Mouse (Mus musculus) neural tube, embryonic 12.5 days (tissue): ENCODE results near the gene A630095N17Rik. TPM values are rescaled to one million over a fixed set of nuclear protein-coding genes. Genes with fewer than 3 reads are reported as not detected.

ENCODE experiments used
- ATAC-seq: fragments of 200-750 bp; cut with Nextera tagmentation; 2 replicates; pipeline ENCODE4 v1.8.0; 2017; ENCODE audit warnings: low read depth, mild to moderate bottlenecking, moderate TSS enrichment, moderate library complexity; ENCODE audit not compliant: low FRiP score
- H3K27ac ChIP-seq: fragments of 300-500 bp; sonication (generic); 2 replicates; pipeline ENCODE4 v1.5.1; 2016
- H3K27me3 ChIP-seq: fragments of 300-500 bp; sonication (generic); replicated peaks from 2 replicates; pipeline ENCODE4 v1.6.1; 2016; ENCODE audit warnings: mild to moderate bottlenecking
- H3K36me3 ChIP-seq: fragments of 300-500 bp; sonication (generic); 2 replicates; pipeline ENCODE4 v1.6.1; 2016; ENCODE audit warnings: mild to moderate bottlenecking
- H3K4me1 ChIP-seq: fragments of 300-500 bp; sonication (generic); 2 replicates; pipeline ENCODE4 v1.6.1; 2016
- H3K4me2 ChIP-seq: fragments of 300-500 bp; sonication (generic); replicated peaks from 2 replicates; pipeline ENCODE4 v1.6.1; 2016; ENCODE audit warnings: mild to moderate bottlenecking
- H3K4me3 ChIP-seq: fragments of 300-500 bp; sonication (generic); 2 replicates; pipeline ENCODE4 v1.5.1; 2016
- H3K9ac ChIP-seq: fragments of 300-500 bp; sonication (generic); 2 replicates; pipeline ENCODE4 v1.6.1; 2016; ENCODE audit warnings: mild to moderate bottlenecking
- H3K9me3 ChIP-seq: fragments of 300-500 bp; sonication (generic); 2 replicates; pipeline ENCODE4 v1.6.1; 2016; ENCODE audit warnings: mild to moderate bottlenecking
- WGBS: fragments of 180-500 bp; shearing (Covaris S2); methylation state at CpG from one replicate; pipeline ENCODE4 v1.1.7; 2016; 5-methylcytosine and 5-hydroxymethylcytosine counted together
- polyA plus RNA-seq: library from polyadenylated mRNA; unstranded; fragments of >200 nt; fragmentation: Nextera tagmentation; extraction: Ambion mirVana; gene quantifications from 2 replicates; pipeline ENCODE4 v1.2.1, GENCODE M21; 2016

The A630095N17Rik gene
- polyA plus RNA-seq, 1 experiment from 2014 or later = not detected

GRCm38 (mm10) chr1:75208967-75209678 is 22.8 kb downstream of the A630095N17Rik start:
- Histone ChIP-seq H3K9ac (peak overlapping the region; percentile 42), H3K4me1 (peaks cover 37% of the 10 kb centered on the region)
- 14% methylated on average over 34 of the region's 34 CpGs for WGBS

GRCm38 (mm10) chr1:75201236-75201635 is 30.7 kb downstream of the A630095N17Rik start:
- ATAC-seq = no peak
- H3K4me3 ChIP-seq = no peak overlapping the region
- H3K9ac ChIP-seq = no peak overlapping the region
- H3K27me3 ChIP-seq = no peaks in the 10 kb centered on the region
- WGBS = 89% methylated on average over 1 of the region's 1 CpGs
- H3K4me2 ChIP-seq = no peak overlapping the region
- peaks cover 38% of the 10 kb centered on the region for H3K36me3 ChIP-seq
- no peak overlapping the region for H3K27ac ChIP-seq
- no peaks in the 10 kb centered on the region for H3K4me1 ChIP-seq
- H3K9me3 ChIP-seq = no peaks in the 10 kb centered on the region

More at GRCm38 (mm10) chr1:75208967-75209678, 22.8 kb downstream of the A630095N17Rik start:
- Histone ChIP-seq H3K4me2 (peak overlapping the region; percentile 97), H3K27me3 (peaks cover 4% of the 10 kb centered on the region; the same call in 1 of the 2 replicates), H3K4me3 (peak overlapping the region; percentile 14), H3K27ac (no peak overlapping the region), H3K36me3 (peaks cover 23% of the 10 kb centered on the region), H3K9me3 (no peaks in the 10 kb centered on the region)
- no peak for ATAC-seq

GRCm38 (mm10) chr1:75192452-75192851 is 39.5 kb downstream of the A630095N17Rik start:
- no peaks in the 10 kb centered on the region for H3K27me3 ChIP-seq
- no peaks in the 10 kb centered on the region for H3K9me3 ChIP-seq
- H3K4me2 ChIP-seq = peak overlapping the region; percentile 75
- peak; percentile 26 for ATAC-seq
- peak overlapping the region; percentile 75 for H3K4me3 ChIP-seq
- H3K27ac ChIP-seq = peak overlapping the region; percentile 58; the same call in 1 of the 2 replicates
- peaks cover 17% of the 10 kb centered on the region for H3K4me1 ChIP-seq
- H3K9ac ChIP-seq = peak overlapping the region; percentile 88
- under 1% methylated on average over 19 of the region's 19 CpGs for WGBS
- peaks cover 33% of the 10 kb centered on the region for H3K36me3 ChIP-seq

GRCm38 (mm10) chr1:75191622-75192402 is 40.1 kb downstream of the A630095N17Rik start, which contains the start of the genes Ankzf1 and Atg9a:
TSS of gene Ankzf1 (plus strand) at chr1:75192151.
TSS of gene Atg9a (minus strand) at chr1:75192196.
- Histone ChIP-seq H3K9me3 (no peaks in the 10 kb centered on the region), H3K27ac (peak within 1 kb of the TSS; percentile 65), H3K9ac (peak within 1 kb of the TSS; percentile 88), H3K4me1 (peaks cover 17% of the 10 kb centered on the region), H3K27me3 (no peaks in the 10 kb centered on the region), H3K4me3 (peak within 1 kb of the TSS; percentile 75), H3K4me2 (peak within 1 kb of the TSS; percentile 75), H3K36me3 (peaks cover 28% of the 10 kb centered on the region)
- WGBS = under 1% methylated on average over 56 of the region's 56 CpGs
- peak; percentile 99 for ATAC-seq

GRCm38 (mm10) chr1:75191258-75191621 is 40.7 kb downstream of the A630095N17Rik start:
- Histone ChIP-seq H3K27me3 (no peaks in the 10 kb centered on the region), H3K4me2 (peak overlapping the region; percentile 75), H3K9ac (peak overlapping the region; percentile 88), H3K27ac (peak overlapping the region; percentile 65), H3K4me1 (peaks cover 17% of the 10 kb centered on the region), H3K36me3 (peaks cover 28% of the 10 kb centered on the region), H3K4me3 (peak overlapping the region; percentile 75), H3K9me3 (no peaks in the 10 kb centered on the region)
- ATAC-seq = no peak
- 41% methylated on average over 5 of the region's 5 CpGs for WGBS

- H3K9ac ChIP-seq = peak overlapping the region; percentile 88; the same call in 1 of the 2 replicates
- H3K4me1 ChIP-seq = peaks cover 17% of the 10 kb centered on the region
- peaks cover 28% of the 10 kb centered on the region for H3K36me3 ChIP-seq
- H3K9me3 ChIP-seq = no peaks in the 10 kb centered on the region
- WGBS = 74% methylated on average over 2 of the region's 2 CpGs
- no peak overlapping the region for H3K27ac ChIP-seq
- no peak overlapping the region for H3K4me3 ChIP-seq
- H3K4me2 ChIP-seq = peak overlapping the region; percentile 75
- H3K27me3 ChIP-seq = no peaks in the 10 kb centered on the region
- ATAC-seq = no peak
Observed at GRCm38 (mm10) chr1:75190577-75190976, 41.3 kb downstream of the A630095N17Rik start.

- Histone ChIP-seq H3K4me3 (no peak overlapping the region), H3K27me3 (no peaks in the 10 kb centered on the region), H3K9me3 (no peaks in the 10 kb centered on the region), H3K9ac (no peak overlapping the region), H3K4me1 (peaks cover 12% of the 10 kb centered on the region), H3K27ac (no peak overlapping the region), H3K4me2 (no peak overlapping the region), H3K36me3 (peaks cover 48% of the 10 kb centered on the region)
- WGBS = 89% methylated on average over 2 of the region's 2 CpGs
- no peak for ATAC-seq
Observed at GRCm38 (mm10) chr1:75187914-75188483, 43.9 kb downstream of the A630095N17Rik start.

- Histone ChIP-seq H3K27ac (no peak overlapping the region), H3K4me1 (peaks cover 10% of the 10 kb centered on the region), H3K27me3 (no peaks in the 10 kb centered on the region), H3K9ac (no peak overlapping the region), H3K9me3 (no peaks in the 10 kb centered on the region), H3K36me3 (peaks cover 57% of the 10 kb centered on the region), H3K4me2 (no peak overlapping the region), H3K4me3 (no peak overlapping the region)
- no peak for ATAC-seq
Observed at GRCm38 (mm10) chr1:75187126-75187525, 44.8 kb downstream of the A630095N17Rik start.

GRCm38 (mm10) chr1:75185495-75185894 is 46.4 kb downstream of the A630095N17Rik start:
- ATAC-seq = no peak
- Histone ChIP-seq H3K9ac (no peak overlapping the region), H3K27ac (no peak overlapping the region)

GRCm38 (mm10) chr1:75182160-75182559 is 49.7 kb downstream of the A630095N17Rik start:
- peaks cover 66% of the 10 kb centered on the region for H3K36me3 ChIP-seq
- WGBS = 77% methylated on average over 4 of the region's 4 CpGs
- H3K4me2 ChIP-seq = no peak overlapping the region
- ATAC-seq = no peak
- no peaks in the 10 kb centered on the region for H3K9me3 ChIP-seq
- H3K9ac ChIP-seq = no peak overlapping the region
- H3K27me3 ChIP-seq = no peaks in the 10 kb centered on the region
- H3K27ac ChIP-seq = no peak overlapping the region
- H3K4me1 ChIP-seq = peaks cover 17% of the 10 kb centered on the region
- no peak overlapping the region for H3K4me3 ChIP-seq

More at GRCm38 (mm10) chr1:75185495-75185894, 46.4 kb downstream of the A630095N17Rik start:
- H3K9me3 ChIP-seq = no peaks in the 10 kb centered on the region
- no peak overlapping the region for H3K4me2 ChIP-seq
- H3K4me1 ChIP-seq = no peaks in the 10 kb centered on the region; the same call in 1 of the 2 replicates
- peaks cover 67% of the 10 kb centered on the region for H3K36me3 ChIP-seq
- no peaks in the 10 kb centered on the region for H3K27me3 ChIP-seq
- H3K4me3 ChIP-seq = no peak overlapping the region
- WGBS = 89% methylated on average over 11 of the region's 11 CpGs

GRCm38 (mm10) chr1:75181377-75181870 is 50.5 kb downstream of the A630095N17Rik start:
- Histone ChIP-seq H3K4me2 (no peak overlapping the region), H3K9ac (no peak overlapping the region), H3K4me1 (peaks cover 17% of the 10 kb centered on the region), H3K27ac (no peak overlapping the region), H3K9me3 (no peaks in the 10 kb centered on the region), H3K27me3 (no peaks in the 10 kb centered on the region), H3K4me3 (no peak overlapping the region), H3K36me3 (peaks cover 68% of the 10 kb centered on the region)
- WGBS = 84% methylated on average over 4 of the region's 4 CpGs
- ATAC-seq = no peak

- WGBS = 33% methylated on average over 7 of the region's 7 CpGs
Observed at GRCm38 (mm10) chr1:75180741-75181140, 51.2 kb downstream of the A630095N17Rik start.

More at GRCm38 (mm10) chr1:75180741-75181140, 51.2 kb downstream of the A630095N17Rik start:
- Histone ChIP-seq H3K4me3 (no peak overlapping the region), H3K27ac (no peak overlapping the region), H3K9ac (no peak overlapping the region), H3K9me3 (no peaks in the 10 kb centered on the region), H3K4me1 (peaks cover 17% of the 10 kb centered on the region), H3K36me3 (peaks cover 68% of the 10 kb centered on the region), H3K4me2 (peak overlapping the region; percentile 100), H3K27me3 (no peaks in the 10 kb centered on the region)
- no peak for ATAC-seq
